Mouse (Mus musculus) urinary bladder, adult 18-20 months (tissue): ENCODE measurements around the gene Por.

Experiments used
- DNase-seq, 2 experiments: peaks; one replicate each; pipeline ENCODE4 v3.0.0; 2022; ENCODE audit warnings: low spot score in 2 of 2, mixed read lengths in 2 of 2

Por gene

DNA sequence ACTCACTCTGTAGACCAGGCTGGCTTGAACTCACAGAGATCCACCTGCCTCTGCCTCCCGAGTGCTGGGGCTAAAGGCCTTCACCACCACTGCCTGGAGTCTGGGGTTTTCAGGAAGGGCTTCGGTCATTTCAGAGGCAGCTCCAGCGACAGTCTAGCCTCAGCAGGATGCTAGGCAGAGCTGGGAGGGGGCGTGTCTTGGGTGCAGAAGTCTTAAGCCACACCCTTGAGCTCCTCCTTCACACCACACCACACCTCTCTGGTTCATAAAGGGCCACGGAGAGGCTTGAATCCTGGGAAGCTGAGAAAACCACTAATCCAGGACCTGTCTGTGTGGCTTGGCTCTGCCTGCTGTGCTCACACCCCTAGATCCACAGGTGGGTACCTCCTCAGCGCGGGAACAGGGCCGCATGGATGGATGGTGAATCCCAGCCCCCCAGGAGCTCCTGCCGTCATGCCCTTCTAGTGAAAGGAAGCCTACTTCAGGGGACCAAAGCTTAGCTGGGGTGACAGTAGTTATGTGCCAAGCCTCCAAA, at the start of gene Por:
Gene Por, plus strand, starts transcription at position 293 of the 535 bp plus-strand sequence.
- no peak for DNase-seq

GRCm38 (mm10) chr5:135620526-135620925, 49.3 kb upstream of the Por start:
- no peak for DNase-seq

- DNase-seq: peak in 1 of 2 experiments; percentile 34
Observed at GRCm38 (mm10) chr5:135621725-135622124, 48.1 kb upstream of the Por start.

DNA sequence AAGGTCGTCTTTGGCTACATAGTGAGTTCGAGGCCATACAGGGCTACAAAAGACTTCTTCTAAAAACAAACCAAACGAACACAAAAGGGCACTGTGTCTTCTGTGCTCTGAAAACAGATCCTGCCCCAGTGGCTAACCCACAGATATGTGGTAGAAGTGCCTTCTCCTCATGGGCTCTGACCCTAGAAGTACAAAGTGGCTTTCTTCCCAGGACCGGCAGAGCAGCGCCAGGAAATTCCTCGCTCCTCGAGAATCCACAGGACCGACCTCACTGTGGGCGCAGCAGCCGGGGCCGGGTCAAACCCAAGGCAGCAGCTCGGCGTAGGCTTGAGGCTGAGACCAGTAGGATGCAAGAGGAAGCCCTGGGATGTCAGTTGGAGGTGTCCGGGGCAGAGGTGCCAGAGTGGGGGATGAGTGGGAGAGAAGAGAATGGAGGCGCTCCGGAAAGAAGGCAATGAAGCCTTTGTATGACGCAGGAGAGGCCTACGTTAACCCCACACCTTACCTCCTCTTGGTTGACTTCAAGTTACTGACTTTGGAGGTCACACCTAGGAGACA, 46.7 kb upstream of the Por start:
- DNase-seq: no peak

GRCm38 (mm10) chr5:135628916-135629315, 40.9 kb upstream of the Por start:
- DNase-seq: no peak

DNA sequence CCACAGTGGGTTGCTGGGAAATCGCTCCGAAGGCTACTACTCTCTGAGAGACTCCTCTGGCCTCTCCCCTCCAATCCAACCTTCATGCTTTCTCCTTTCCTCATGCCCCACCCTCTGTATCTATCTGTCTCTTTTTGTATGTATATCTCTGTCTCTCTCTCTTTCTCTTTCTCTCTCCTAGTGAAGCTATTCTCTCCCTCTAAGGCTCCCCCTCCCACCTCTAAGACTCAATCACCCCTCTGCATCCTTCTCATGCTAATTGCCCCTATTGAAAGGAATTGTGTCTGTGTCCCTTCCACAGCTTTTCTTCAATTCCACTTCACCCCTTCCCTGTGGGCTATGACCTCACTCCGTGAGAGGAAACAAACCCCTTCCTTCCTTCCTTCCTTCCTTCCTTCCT, 40.4 kb upstream of the Por start:
- no peak for DNase-seq

GRCm38 (mm10) chr5:135630598-135630997, 39.2 kb upstream of the Por start:
- no peak for DNase-seq

DNA sequence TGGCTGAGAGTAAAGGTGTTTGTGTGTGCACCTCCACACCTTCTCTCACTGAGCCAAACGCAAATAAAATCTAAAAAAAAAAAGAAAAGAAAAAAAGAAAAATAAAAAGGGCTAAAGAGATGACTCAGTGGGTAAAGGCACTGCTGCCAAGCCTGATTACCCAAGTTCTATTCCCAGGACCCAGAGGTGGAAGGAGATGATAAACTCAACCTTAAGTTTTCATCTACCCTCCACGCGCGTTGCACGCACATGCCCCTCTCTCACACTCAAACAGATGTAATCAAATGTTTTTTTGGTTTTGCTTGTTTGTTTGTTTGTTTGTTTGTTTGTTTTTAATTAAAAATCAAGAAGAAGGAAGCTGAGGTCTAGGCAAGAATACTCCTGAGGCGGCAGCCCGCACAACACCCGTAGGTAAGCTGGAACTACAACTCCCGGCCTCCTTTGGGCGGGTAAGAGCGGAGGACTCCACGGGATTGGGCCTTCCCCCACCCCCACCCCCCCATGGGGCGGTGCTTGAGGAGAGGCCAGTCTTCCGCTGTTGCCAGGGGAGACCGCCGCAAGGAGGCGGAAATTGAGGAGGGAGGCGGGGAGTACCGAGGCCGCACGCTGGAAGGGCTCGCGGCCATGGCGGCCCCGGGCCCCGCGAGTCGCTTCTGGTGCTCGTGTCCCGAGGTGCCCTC, 37.6 kb upstream of the Por start, which contains the start of gene Rhbdd2:
Gene Rhbdd2, plus strand, starts transcription at position 502 of the 680 bp plus-strand sequence.
- DNase-seq: peak; percentile 92 to 96

DNA sequence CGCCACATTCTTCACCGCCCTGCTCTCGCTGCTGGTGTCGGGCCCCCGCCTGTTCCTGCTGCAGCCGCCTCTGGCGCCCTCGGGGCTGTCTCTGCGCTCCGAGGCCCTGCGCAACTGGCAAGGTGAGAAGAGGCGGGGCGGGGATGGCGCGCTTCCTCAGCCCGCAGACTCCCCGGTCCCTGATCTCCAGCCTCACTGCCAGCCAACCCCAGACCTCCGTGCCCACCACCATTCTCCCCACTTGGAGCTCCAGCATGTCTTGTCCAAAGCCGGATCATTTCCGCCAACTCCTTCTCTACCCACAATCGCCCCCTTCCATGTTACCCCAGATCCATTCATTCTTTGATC, 37.1 kb upstream of the Por start:
- no peak for DNase-seq

- DNase-seq: peak in 1 of 2 experiments; percentile 69
Observed at GRCm38 (mm10) chr5:135639760-135640458, 29.9 kb upstream of the Por start.

- no peak for DNase-seq
Observed at GRCm38 (mm10) chr5:135640459-135640789, 29.4 kb upstream of the Por start.

DNA sequence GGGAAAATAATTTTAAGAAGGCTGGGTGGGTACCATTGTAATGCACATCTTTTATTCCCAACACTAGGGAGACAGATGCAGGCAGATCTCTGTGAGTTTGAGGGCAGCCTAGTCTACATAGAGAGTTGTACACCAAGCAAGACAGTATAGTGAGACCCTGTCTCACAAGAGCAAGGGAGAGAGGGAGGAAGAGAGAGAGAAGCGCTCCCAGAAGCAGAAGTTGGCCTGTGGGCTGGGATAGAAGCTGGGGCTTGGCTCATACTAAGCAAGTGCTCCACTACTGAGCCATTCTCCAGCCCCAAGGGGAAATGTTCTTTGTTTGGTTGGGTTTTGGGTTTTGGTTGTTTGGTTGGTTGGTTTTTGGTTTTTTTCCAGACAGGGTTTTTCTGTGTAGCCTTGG, 28.8 kb upstream of the Por start:
- no peak for DNase-seq

DNA sequence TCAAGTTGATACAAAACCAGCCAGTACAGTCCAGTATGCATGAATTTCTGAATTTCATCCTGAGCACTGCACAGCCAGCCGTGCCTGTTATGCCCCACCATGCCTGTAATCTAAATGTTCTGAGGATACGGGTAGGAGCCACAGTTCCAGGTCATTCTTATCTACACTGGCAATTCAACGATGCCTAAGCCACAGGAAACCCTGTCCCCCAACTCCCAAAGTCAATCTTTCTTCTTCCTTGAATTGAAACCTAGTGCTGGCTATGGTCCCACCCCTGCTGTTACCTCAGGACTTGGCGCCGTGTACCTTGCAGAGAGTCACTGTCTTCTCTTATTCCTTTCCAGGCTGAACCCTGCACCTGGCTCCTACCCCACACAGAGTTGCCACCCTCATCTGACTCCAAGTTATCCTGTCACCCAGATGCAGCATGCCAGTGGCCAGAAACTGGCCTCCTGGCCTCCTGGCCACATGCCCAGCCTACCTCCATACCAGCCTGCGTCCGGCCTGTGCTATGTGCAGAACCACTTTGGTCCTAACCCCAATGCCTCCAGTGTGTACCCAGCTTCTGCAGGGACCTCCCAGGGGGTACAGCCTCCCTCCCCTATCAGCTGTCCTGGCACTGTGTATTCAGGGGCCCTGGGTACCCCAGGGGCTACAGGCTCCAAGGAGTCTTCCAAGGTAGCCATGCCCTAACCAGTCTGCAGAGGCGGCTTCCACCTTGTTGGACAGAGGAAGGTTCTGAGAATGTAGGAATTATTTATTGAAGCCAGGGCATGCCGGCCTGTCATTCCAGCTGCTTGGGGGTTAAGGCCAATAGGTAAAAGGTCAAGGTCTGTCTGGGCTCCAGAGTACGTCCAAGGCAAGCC, 26.9 kb upstream of the Por start:
- DNase-seq: no peak

DNA sequence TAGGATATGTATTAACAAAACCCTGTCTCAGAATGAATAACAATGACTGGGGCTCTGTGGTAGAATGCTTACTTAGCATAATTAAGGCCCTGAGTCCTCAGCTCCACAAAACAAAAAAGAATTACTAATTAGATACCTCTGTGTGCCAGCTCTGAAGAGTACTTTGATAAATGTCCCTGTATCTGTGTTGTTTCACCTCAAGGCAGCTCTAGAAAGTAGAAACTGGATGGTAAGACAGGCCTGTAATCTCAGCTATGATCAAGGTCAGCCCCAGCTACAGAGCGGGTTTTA, 26.3 kb upstream of the Por start:
- no peak for DNase-seq

DNA sequence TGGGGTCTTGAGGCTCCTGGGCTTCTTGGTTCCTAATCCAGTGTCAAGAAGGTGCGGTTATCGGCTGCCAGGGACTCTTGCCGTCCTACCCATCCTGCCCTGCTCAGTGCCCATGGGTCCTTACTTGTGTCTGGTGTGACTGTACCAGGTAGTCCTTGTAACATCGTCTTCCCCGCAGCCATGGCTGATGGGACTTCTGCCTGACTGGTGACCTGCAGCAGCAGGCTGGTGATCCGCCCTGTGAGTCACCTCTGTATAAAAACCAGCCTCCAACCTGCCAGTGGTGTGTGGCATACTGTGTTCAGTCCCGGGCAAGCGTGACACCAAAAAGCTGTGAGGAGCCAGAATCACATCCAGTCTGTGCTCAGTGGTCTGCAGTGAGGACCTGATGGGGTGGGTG, 26.0 kb upstream of the Por start:
- peak in 1 of 2 experiments; percentile 41 for DNase-seq

- DNase-seq: no peak
Observed at GRCm38 (mm10) chr5:135645330-135645729, 24.5 kb upstream of the Por start.

GRCm38 (mm10) chr5:135646038-135646437, 23.8 kb upstream of the Por start:
- no peak for DNase-seq

DNA sequence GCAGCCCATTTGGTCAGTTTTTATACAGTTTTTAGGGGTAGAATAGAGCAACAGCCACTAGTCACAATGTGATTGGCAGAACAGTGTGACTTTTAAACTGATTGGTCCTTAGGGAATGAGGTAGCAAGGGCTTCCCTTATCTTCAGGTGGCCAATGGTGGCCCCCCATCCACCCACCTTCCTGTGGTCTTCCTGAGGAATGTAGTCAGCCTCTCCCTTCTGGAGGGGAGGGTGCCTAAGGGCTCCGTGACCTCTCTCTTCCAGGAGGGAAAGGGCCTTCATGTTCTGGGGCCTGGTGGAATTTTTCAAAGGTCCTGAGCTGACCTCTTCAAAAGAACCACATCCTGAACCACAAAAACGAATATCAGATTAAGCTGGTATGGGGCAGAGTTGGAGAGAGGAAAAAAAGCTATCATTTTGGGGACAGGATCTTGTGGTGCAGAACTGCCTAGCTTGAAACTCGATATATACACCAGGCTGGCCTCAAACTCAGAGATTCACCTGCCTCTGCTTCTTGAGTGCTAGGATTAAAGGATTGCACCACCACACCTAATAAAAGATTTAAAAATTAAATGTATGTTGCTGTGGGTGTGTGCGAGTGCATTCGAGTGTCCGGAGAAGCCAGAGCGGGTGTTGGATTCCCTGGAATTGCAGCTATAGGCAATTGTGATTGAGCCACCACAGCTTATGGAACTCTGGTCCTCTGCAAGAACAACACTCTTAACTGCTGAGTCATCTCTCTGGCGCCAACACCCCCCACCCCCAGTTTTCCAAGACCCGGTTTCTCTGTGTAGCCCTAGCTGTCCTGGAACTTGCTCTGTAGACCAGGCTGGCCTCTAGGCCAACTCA, 21.1 kb upstream of the Por start:
- no peak for DNase-seq

DNA sequence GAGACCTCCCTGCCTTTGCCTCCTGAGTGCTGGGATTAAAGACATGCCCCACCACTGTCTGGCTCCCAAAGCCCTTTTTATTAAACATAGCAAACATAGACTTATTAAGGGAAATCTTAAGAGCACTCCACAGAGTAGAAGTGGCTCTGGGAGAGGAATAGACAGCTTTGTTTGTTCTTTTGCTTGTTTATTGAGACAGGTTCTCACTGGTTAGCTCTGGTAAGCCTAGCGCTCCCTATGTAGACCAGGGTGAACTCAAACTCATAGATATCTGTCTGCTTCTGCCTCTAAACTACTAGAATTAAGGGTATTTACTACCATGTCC, 20.6 kb upstream of the Por start:
- DNase-seq: no peak

DNA sequence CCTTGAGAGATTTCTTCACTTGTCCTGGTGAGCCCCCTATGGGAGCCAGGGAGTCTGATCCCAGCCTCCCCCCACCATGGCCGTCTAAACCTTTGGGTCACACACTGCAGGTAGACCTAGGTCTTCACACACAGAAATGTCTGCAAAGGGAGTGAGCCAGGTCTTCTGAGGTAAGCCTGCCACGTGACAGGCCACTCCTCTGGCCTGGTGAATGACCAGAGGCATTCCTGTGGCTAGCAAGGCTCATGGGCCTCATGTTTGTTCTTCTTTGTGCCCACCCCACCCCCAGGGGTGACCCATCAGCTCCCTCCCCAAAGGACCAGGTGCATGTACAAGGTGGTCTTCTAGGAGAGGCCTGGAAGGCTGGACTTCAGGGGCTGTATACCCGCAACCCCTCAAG, 18.3 kb upstream of the Por start:
- DNase-seq: no peak

DNA sequence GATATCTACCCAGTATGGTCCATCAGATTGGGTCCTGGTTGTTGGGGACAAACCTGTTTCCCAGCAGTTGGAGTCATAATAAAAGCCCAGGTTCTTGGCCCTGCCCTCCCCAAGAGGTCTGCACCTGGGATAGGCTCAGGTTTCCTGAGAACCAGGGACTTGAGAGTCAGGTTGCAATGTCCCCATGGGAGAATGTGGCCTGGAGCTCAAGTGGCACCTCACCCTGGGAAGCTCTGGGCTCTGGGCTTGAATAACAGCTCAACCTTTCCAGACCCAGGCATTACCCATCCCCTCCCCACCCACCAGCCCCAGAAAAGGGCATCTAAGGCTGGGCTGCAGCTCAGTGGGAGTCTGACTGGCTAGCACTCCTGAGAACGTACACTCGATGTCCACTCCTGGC, 16.6 kb upstream of the Por start:
- no peak for DNase-seq

GRCm38 (mm10) chr5:135656046-135656445, 13.8 kb upstream of the Por start:
- no peak for DNase-seq
